Mouse (Mus musculus) cerebellum, adult 9-11 months (tissue): Measurements from ENCODE around the gene Skint1.
"Not testable (repeated sequence)": the region's sequence is repeated elsewhere in the genome, so short reads cannot be mapped to it uniquely, and the experiment has no call there.

ENCODE experiments used
- DNase-seq: peaks from one replicate; pipeline ENCODE4 v3.0.0; 2022

Gene Skint1

DNA sequence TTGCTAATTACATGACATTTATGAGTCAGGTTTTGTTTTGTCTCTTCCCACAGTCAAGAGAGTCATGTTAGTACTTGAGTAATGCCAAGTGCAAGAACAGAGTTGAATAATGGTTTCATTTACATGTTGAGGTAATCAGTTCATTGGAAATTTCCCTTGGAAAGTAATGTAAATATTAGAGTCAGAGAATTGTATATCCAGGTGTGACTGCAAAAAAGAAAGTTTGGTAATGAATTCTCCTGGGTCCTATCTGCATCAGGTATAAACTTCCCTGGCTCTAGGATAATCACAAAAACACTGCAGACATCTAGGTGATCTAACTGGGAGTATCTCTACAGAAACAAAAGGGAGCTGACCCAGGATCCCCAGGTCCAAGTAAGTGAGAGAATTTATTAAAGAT, at the start of gene Skint1:
Gene Skint1 (plus strand): TSS at position 301 of the 400 bp plus-strand sequence.
- no peak for DNase-seq

DNA sequence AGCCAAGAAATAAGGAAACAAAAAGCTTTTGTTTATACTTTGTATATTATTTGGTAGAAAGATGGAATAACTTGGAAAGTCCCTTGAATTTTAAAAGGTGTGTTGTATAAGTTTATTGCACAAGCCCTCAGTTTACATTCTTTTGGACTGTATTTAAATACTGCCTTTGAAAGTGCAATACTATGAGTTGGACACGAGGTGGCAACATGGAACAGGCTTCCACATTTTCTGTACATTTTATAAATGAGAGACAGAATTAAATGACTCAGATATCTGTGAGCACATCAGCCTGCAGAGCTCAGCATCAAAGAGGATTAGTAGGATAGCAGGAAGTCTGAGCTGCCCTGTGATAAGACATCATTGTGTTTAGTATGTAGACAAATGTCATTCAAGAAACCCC, 44.8 kb upstream of the Skint1 start:
- no peak for DNase-seq

DNA sequence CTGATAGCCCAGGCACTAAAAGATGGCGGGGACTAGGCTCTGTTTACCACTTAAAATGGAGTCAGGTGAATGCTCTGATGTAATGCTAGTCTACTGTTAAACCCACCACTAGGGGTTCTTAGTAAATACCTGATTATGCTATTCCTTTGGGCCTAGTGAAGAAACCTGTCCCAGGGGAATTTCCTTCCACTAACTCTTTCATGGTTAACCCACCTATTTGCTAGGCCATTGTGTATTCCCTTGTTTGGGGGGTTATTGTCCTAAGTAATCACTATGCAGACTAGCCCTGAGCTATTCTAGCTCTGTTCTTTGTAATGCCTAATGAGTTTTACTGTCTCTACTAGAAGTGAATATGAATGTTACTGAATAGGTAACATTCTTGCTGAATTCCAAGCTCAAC, 42.8 kb upstream of the Skint1 start:
- DNase-seq, result not testable (repeated sequence)

DNA sequence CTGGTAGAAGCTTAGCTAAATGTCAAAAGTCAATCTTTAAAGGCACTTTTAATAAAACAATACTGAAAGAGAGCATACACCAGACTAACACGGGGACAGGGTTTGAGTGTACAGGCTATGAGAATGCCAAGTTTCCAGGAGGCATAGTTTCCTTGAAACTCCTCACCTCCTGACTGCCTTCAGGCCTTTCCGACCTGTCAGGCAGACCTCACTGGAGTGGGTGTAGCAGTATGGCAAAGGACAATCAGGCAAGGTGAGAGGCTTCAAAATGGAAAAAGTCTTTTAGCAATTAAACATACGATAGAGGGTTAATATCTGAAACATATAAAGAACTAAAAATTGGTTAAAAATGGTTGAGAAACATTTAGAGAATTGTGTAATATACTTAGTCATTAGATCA, 42.4 kb upstream of the Skint1 start:
- no peak for DNase-seq

DNA sequence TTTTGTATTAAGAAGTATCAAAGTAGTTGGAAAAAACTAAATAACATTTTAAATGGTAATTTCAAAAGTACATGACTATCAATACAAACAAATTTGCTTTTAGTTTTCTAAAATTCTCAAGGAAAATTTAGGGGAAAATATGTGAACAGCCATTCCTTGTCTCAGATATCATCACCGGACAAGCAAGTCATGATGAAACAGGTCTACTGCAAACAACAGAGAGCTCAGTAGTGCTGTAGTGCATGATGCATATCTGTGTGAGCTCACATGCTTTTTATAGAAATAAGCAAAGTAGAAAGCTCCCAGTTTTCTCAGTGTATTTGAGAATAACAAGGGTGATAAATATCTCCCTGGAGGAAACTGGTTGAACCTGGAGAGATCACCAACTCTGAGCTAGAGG, 33.4 kb upstream of the Skint1 start, which contains the start of gene Skint7:
Gene Skint7 (plus strand): TSS at position 301 of the 400 bp plus-strand sequence.
- no peak for DNase-seq

DNA sequence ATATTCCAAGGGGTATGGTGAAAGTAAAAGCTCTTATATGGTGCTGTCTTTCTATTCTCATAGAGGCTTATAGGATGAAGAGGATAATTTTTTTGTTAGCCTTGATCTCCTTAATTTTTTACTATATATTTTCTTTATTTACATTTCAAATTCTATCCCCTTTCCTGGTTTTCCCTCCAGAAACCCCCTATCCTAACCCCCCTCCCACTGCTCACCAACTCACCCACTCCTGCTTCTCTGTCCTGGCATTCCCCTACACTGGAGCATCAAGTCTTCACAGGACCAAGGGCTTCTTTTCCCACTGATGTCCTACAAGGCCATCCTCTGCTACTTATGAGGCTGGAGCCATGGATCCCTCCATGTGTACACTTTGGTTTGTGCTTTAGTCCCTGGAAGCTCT, 65.6 kb downstream of the Skint1 start, which contains the start of gene Skint4:
Gene Skint4 (plus strand): TSS at position 301 of the 400 bp plus-strand sequence.
- DNase-seq, result no peak
